Mouse (Mus musculus): ENCODE data around the gene Mid1. TPM values are rescaled to one million over a fixed set of nuclear protein-coding genes. Genes with fewer than 3 reads are reported as not detected.
"Not testable (repeated sequence)": the region's sequence is repeated elsewhere in the genome, so short reads cannot be mapped to it uniquely, and the experiment has no call there.

Gene Mid1
- polyA plus RNA-seq, 1 experiment from 2014 or later: 10.0 TPM

GRCm38 (mm10) chrX:169937119-169937719 is 252.2 kb downstream of the Mid1 start:
- no peaks in the 10 kb centered on the region for H3K4me1 ChIP-seq (ENCODE audit: control insufficient read depth, insufficient read depth, low read length)
- H3K9ac ChIP-seq (ENCODE audit: low read depth, low read length): no peak overlapping the region
- 43% methylated on average over 5 of the region's 5 CpGs for WGBS (ENCODE audit: insufficient replicate concordance)

DNA sequence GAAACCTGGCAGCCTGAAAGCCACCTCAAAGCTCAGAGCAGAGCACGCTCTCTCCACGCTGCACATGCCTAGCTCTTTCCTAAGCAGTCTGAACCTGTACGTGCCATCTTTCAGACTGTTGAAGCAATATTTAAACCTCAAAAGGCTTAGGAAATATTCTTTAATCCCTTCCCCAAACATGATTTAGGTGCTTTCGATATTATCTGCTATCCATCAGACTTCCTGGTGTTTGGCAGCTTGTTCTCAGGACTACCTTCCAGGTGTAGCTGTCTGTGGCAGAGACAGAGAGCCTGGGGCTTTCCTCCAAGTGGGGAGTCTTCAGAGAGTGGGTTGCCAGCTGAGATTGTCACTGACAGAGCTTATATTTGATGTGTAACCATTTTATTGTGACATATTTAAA is 255.5 kb downstream of the Mid1 start:
- no peak overlapping the region for H3K27ac ChIP-seq (ENCODE audit: low read depth, low read length)
- no peak for ATAC-seq (replicated peaks; ENCODE audit: insufficient number of reproducible peaks, low FRiP score, low TSS enrichment)
- 80% methylated on average over 4 of the region's 4 CpGs for WGBS (ENCODE audit: insufficient replicate concordance)
- H3K4me2 ChIP-seq: no peak overlapping the region
- peaks cover 3% of the 10 kb centered on the region; the same call in 1 of the 2 replicates for H3K27me3 ChIP-seq (ENCODE audit: control insufficient read depth, insufficient read depth, low read length)
- H3K4me1 ChIP-seq (ENCODE audit: control insufficient read depth, insufficient read depth, low read length): no peaks in the 10 kb centered on the region
- no peaks in the 10 kb centered on the region for H3K9me3 ChIP-seq (replicated peaks; ENCODE audit: control insufficient read depth, low read length)
- no peak overlapping the region for H3K4me3 ChIP-seq (ENCODE audit: low read depth, low read length)
- no peaks in the 10 kb centered on the region for H3K36me3 ChIP-seq (ENCODE audit: control insufficient read depth, insufficient read depth, low read length)
- H3K9ac ChIP-seq (ENCODE audit: low read depth, low read length): no peak overlapping the region

More at GRCm38 (mm10) chrX:169937119-169937719, 252.2 kb downstream of the Mid1 start:
- no peaks in the 10 kb centered on the region for H3K36me3 ChIP-seq (ENCODE audit: control insufficient read depth, insufficient read depth, low read length)
- peaks cover 5% of the 10 kb centered on the region; the same call in 1 of the 2 replicates for H3K27me3 ChIP-seq (ENCODE audit: control insufficient read depth, insufficient read depth, low read length)
- no peaks in the 10 kb centered on the region for H3K9me3 ChIP-seq (replicated peaks; ENCODE audit: control insufficient read depth, low read length)
- H3K27ac ChIP-seq (ENCODE audit: low read depth, low read length): peak overlapping the region; percentile 46
- H3K4me2 ChIP-seq: no peak overlapping the region
- no peak overlapping the region for H3K4me3 ChIP-seq (ENCODE audit: low read depth, low read length)
- ATAC-seq (replicated peaks; ENCODE audit: insufficient number of reproducible peaks, low FRiP score, low TSS enrichment): no peak

DNA sequence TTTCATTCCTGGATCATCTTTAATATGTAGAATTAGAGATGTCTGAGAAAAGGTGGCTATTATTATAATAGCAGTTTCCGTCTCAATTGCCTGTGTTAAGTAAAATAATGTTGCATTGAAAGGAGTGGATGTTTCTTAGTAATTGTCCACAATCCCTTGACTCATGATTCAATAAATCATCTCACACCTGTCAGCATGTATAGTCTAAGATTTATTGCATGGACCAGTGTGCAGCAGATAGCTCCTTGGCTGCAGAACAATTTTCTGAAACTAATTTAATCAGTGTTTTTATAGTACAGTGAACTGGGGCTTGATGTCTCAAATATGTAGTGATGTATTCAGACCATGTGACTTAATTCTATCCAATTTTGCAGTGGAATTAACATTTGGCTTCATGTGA is 265.6 kb downstream of the Mid1 start:
- H3K27ac ChIP-seq (ENCODE audit: low read depth, low read length): no peak overlapping the region
- no peaks in the 10 kb centered on the region for H3K9me3 ChIP-seq (replicated peaks; ENCODE audit: control insufficient read depth, low read length)
- 80% methylated on average over 1 of the region's 1 CpGs for WGBS (ENCODE audit: insufficient replicate concordance)
- H3K4me2 ChIP-seq: no peak overlapping the region
- no peaks in the 10 kb centered on the region for H3K27me3 ChIP-seq (ENCODE audit: control insufficient read depth, insufficient read depth, low read length)
- ATAC-seq (replicated peaks; ENCODE audit: insufficient number of reproducible peaks, low FRiP score, low TSS enrichment): no peak
- no peak overlapping the region for H3K4me3 ChIP-seq (ENCODE audit: low read depth, low read length)
- no peaks in the 10 kb centered on the region for H3K36me3 ChIP-seq (ENCODE audit: control insufficient read depth, insufficient read depth, low read length)
- no peaks in the 10 kb centered on the region for H3K4me1 ChIP-seq (ENCODE audit: control insufficient read depth, insufficient read depth, low read length)
- H3K9ac ChIP-seq (ENCODE audit: low read depth, low read length): no peak overlapping the region

DNA sequence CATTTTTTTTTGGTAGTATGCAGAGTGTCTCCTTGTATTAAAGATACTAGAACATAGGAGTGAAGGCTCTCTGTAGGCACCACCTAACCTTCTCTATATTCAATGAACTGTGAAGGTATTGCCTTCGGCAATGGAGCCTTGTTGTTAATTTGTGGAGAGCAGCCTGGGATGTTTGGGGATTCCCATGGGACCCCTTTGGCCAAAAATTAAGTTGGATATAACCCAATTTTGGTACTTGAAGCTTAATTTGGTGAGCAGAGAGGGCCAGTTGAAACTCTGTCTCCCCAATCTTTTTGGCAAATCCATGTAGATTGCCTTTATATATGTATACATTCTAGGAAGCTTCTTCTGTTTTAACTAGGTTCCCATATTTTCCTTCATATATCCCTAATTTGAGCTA is 284.3 kb downstream of the Mid1 start:
- Histone ChIP-seq H3K36me3 (ENCODE audit: control insufficient read depth, insufficient read depth, low read length) (0 out of 2 replicates have a peak, but pooled peaks cover 5% of the 10 kb centered on the region), H3K4me3 (ENCODE audit: low read depth, low read length) (no peak overlapping the region), H3K27me3 (ENCODE audit: control insufficient read depth, insufficient read depth, low read length) (no peaks in the 10 kb centered on the region), H3K9me3 (replicated peaks; ENCODE audit: control insufficient read depth, low read length) (peaks cover 9% of the 10 kb centered on the region), H3K4me1 (ENCODE audit: control insufficient read depth, insufficient read depth, low read length) (no peaks in the 10 kb centered on the region), H3K27ac (ENCODE audit: low read depth, low read length) (no peak overlapping the region), H3K9ac (ENCODE audit: low read depth, low read length) (no peak overlapping the region), H3K4me2 (no peak overlapping the region)
- no peak for ATAC-seq (replicated peaks; ENCODE audit: insufficient number of reproducible peaks, low FRiP score, low TSS enrichment)
- 91% methylated on average over 1 of the region's 1 CpGs for WGBS (ENCODE audit: insufficient replicate concordance)

GRCm38 (mm10) chrX:169969765-169970164 is 284.8 kb downstream of the Mid1 start:
- not testable (repeated sequence) for H3K4me2 ChIP-seq

DNA sequence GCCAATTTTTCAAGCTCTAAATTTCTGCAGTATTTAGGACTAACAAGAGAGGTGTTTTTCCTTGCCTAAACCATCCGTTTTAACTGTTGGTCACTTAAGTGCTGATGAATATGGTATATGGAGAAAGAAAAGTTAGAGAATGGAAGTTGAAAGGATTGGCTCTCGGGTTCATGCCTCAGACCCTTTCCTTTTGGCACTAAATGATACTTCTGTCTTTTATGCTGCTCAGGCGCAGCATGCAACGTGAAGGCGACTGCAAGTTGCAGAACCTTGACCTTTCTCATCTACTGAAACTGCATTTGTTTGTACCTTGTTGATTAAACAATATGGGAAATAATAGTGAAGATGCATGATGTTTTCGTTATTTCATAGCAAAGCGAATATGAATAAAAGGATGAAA is 285.5 kb downstream of the Mid1 start:
- H3K4me2 ChIP-seq; H3K36me3 ChIP-seq (ENCODE audit: control insufficient read depth, insufficient read depth, low read length); H3K27me3 ChIP-seq (ENCODE audit: control insufficient read depth, insufficient read depth, low read length); H3K4me3 ChIP-seq (ENCODE audit: low read depth, low read length); H3K27ac ChIP-seq (ENCODE audit: low read depth, low read length); H3K9ac ChIP-seq (ENCODE audit: low read depth, low read length); H3K4me1 ChIP-seq (ENCODE audit: control insufficient read depth, insufficient read depth, low read length); ATAC-seq (replicated peaks; ENCODE audit: insufficient number of reproducible peaks, low FRiP score, low TSS enrichment): not testable (repeated sequence)
- 87% methylated on average over 7 of the region's 7 CpGs for WGBS (ENCODE audit: insufficient replicate concordance)
- peaks cover 17% of the 10 kb centered on the region for H3K9me3 ChIP-seq (replicated peaks; ENCODE audit: control insufficient read depth, low read length)

More at GRCm38 (mm10) chrX:169969765-169970164, 284.8 kb downstream of the Mid1 start:
- not testable (repeated sequence) for H3K9ac ChIP-seq (ENCODE audit: low read depth, low read length); ATAC-seq (replicated peaks; ENCODE audit: insufficient number of reproducible peaks, low FRiP score, low TSS enrichment); H3K4me3 ChIP-seq (ENCODE audit: low read depth, low read length); H3K27ac ChIP-seq (ENCODE audit: low read depth, low read length); H3K27me3 ChIP-seq (ENCODE audit: control insufficient read depth, insufficient read depth, low read length); H3K36me3 ChIP-seq (ENCODE audit: control insufficient read depth, insufficient read depth, low read length); H3K4me1 ChIP-seq (ENCODE audit: control insufficient read depth, insufficient read depth, low read length)
- peaks cover 11% of the 10 kb centered on the region for H3K9me3 ChIP-seq (replicated peaks; ENCODE audit: control insufficient read depth, low read length)
- 77% methylated on average over 3 of the region's 3 CpGs for WGBS (ENCODE audit: insufficient replicate concordance)

- not testable (repeated sequence) for H3K4me2 ChIP-seq; H3K36me3 ChIP-seq (ENCODE audit: control insufficient read depth, insufficient read depth, low read length); H3K27me3 ChIP-seq (ENCODE audit: control insufficient read depth, insufficient read depth, low read length); H3K27ac ChIP-seq (ENCODE audit: low read depth, low read length); H3K9ac ChIP-seq (ENCODE audit: low read depth, low read length); H3K4me3 ChIP-seq (ENCODE audit: low read depth, low read length); H3K4me1 ChIP-seq (ENCODE audit: control insufficient read depth, insufficient read depth, low read length); ATAC-seq (replicated peaks; ENCODE audit: insufficient number of reproducible peaks, low FRiP score, low TSS enrichment)
- H3K9me3 ChIP-seq (replicated peaks; ENCODE audit: control insufficient read depth, low read length): peaks cover 18% of the 10 kb centered on the region
- 87% methylated on average over 6 of the region's 6 CpGs for WGBS (ENCODE audit: insufficient replicate concordance)
Measured at GRCm38 (mm10) chrX:169971562-169971961, 286.6 kb downstream of the Mid1 start.

DNA sequence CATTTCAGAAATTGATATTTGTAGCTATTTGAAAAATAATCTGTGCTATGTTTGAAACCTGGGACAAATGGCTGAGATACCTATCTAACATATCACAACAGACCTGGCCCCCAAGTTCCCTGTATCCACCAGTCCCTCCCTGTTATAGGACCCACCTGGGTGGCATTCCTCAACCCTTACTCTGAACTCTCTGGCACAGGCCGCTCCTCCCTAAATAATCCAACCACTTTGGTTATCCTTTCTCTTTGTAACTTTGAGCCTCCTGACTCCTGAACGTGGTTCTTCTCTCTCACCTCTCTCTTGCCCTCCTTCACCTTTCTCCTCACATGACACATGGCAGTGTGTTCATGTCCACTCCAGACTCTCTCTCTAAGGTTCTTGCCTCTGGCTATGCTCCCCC is 287.1 kb downstream of the Mid1 start:
- not testable (repeated sequence) for H3K4me1 ChIP-seq (ENCODE audit: control insufficient read depth, insufficient read depth, low read length); H3K9ac ChIP-seq (ENCODE audit: low read depth, low read length); H3K27me3 ChIP-seq (ENCODE audit: control insufficient read depth, insufficient read depth, low read length); H3K4me2 ChIP-seq; H3K36me3 ChIP-seq (ENCODE audit: control insufficient read depth, insufficient read depth, low read length); H3K4me3 ChIP-seq (ENCODE audit: low read depth, low read length)
- ATAC-seq (replicated peaks; ENCODE audit: insufficient number of reproducible peaks, low FRiP score, low TSS enrichment): peak; percentile 61
- Histone ChIP-seq H3K9me3 (replicated peaks; ENCODE audit: control insufficient read depth, low read length) (peaks cover 18% of the 10 kb centered on the region), H3K27ac (ENCODE audit: low read depth, low read length) (0 out of 2 replicates have a peak overlapping the region, but pooled peaks have one; percentile 1)
- 74% methylated on average over 2 of the region's 2 CpGs for WGBS (ENCODE audit: insufficient replicate concordance)

All from heart, embryonic 11.5 days (tissue).